Mouse (Mus musculus) thymus, adult 2 months (tissue): ENCODE data around the gene Ranbp9.

Experiments used
- CTCF ChIP-seq: fragments of 200-500 bp; IDR thresholded peaks from 2 replicates; pipeline ENCODE4 v1.5.1; 2012; ENCODE audit warnings: mild to moderate bottlenecking, control low read depth, low read length, moderate library complexity, borderline replicate concordance; ENCODE audit not compliant: control insufficient read depth, poor library complexity, insufficient read depth; ENCODE audit errors: extremely low read depth
- POLR2A ChIP-seq: fragments of 200-500 bp; IDR thresholded peaks from 2 replicates; pipeline ENCODE4 v1.6.1; 2012; ENCODE audit warnings: mild to moderate bottlenecking, low read length, control low read depth, moderate library complexity; ENCODE audit not compliant: control insufficient read depth, poor library complexity, insufficient read depth; ENCODE audit errors: extremely low read depth

DNA sequence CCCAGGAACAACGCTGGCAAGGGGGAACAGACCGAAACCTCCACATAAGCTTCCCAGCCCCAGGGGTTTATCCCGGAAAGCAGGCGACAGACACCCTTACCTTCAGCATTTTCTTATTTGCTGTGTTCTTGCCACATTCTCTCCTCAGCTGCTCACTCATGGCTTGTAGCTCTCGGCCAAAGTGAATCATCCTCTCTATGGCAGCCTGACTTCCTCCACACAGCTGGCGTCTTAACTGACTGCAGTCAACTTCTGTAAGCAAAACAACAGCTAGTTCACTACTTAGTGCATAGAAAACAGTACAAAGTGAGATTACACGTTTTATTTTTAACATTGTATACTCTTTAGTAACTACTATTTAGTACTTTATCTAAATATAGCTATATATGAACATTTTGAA, 68.8 kb downstream of the Ranbp9 start:
- TF ChIP-seq POLR2A (no peak), CTCF (no peak)
